Mouse (Mus musculus): ENCODE results near the gene Chrna5.

DNA sequence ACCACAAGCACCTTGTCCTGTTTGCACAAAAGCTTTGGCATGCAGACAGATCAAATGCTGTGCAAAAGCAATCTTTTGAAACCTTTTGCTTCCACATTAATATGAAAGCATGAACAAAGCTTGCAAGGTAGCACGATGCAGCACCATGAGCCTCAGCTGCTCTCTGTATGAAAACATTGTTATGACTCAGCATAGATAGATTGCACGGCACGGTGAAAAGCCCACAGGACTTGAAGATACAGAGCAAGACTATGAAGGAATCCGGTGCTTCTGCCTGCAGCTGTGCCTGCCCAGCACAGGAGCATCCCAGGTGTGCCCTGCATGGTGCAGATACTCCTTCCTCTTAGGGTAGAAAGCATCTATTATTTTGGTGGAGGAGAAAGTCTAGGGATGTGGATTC is 22.9 kb downstream of the Chrna5 start:
- TF ChIP-seq CTCF (IDR thresholded peaks at IDR 0.05; ENCODE audit: borderline replicate concordance, control insufficient read depth, extremely low read depth, insufficient read depth, low read length, poor library complexity), result no peak
- no peak for TF ChIP-seq POLR2A (IDR thresholded peaks at IDR 0.05; ENCODE audit: control insufficient read depth, extremely low read depth, insufficient read depth, low read length, poor library complexity)
